Mouse (Mus musculus): ENCODE results near the gene Dgkz.
A peak's percentile ranks its signal among the peaks of the same experiment; 100 is the strongest.

The Dgkz gene

GRCm38 (mm10) chr2:91921181-91921789 is 54.4 kb downstream of the Dgkz start:
- no peak for DNase-seq (ENCODE audit: low spot score in 2 of 2)

DNA sequence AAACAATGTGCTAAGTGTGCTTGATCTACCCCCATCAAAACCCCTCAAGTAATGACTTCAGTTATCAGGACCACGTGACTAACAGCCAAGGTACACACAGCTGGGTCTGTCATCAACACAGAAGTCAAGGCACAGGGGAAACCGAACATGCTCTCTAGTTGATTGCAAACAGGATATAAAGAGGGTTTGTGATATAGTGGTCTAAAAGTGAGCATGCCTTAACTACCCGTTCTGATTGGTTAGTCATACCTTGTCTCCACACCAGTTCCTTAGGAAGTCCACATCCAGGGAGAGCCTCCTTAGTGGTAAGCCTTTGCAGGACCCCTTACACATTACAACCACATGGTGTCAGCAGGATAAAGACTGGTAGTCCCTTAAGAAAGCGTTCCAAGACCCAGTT is 55.5 kb downstream of the Dgkz start:
- DNase-seq (ENCODE audit: low spot score in 2 of 2), result no peak

GRCm38 (mm10) chr2:91917096-91917495 is 58.6 kb downstream of the Dgkz start:
- no peak for DNase-seq (ENCODE audit: low spot score in 2 of 2)

DNA sequence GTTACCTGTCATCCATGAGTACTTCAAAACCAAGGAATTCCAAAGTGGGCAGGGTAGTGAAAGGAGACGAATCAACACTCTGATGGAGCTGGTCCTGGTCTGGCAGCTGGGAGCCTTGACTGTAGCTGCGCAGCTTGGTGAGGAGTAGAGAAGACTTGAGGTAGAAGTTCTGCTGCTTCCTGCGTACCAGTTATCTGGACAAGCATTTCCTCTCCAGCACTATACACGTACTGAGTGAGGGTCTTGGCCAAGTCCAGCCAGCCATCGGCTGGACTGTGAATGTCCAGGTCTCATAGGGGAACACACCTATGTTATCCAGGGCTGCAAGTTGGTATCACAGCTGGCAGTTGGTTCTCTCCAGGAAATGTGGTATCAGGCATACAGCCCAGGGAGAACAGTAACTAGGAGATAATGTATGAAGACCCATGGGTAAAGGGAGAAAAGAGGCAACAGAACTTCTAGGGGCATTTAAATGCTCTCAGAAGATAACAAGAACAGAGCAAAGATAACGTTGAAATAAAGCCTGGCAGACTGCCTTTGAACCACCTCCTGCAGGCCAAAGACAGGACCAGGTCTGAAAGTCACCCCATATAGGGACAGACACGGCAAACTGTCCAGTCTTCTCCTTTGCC is 59.2 kb downstream of the Dgkz start:
- no peak for DNase-seq (ENCODE audit: low spot score in 2 of 2)

DNA sequence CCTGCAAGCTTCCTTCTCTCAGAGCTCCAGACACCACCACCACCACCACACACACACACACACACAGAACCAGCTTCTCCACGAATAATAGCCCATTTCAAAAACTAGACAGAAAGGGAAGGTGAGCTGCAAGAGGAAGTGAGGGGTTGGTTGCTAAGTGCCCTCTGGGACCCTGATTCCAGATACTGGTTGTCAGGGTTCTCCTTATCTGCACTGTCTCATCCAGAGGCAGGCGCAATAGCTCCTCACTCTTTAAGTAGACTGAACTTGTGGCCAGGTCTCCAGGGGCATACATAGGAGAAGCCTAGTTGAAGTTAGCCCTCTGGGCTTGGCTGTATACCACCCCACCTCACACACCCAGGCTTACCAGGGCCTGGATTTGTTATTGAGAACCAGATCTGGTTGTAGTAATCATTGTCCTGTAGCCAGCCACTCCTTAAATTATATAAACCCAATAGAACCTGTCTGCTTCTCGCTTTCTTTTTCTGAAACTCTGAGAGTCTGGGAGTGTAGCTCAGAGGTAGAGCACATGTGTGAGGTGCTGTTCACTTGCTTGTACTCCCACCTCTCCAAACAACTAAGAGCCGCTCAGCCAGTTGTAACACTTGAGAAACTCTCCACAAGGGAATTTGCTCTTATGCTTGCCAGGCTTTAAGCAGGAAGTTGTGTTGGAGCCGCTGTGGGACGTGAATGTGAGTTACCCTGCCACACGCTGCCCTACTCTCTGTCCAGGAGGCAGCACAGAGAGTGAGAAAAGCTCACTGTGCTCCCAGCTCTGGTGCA is 62.1 kb downstream of the Dgkz start:
- no peak for DNase-seq (ENCODE audit: low spot score in 2 of 2)

DNA sequence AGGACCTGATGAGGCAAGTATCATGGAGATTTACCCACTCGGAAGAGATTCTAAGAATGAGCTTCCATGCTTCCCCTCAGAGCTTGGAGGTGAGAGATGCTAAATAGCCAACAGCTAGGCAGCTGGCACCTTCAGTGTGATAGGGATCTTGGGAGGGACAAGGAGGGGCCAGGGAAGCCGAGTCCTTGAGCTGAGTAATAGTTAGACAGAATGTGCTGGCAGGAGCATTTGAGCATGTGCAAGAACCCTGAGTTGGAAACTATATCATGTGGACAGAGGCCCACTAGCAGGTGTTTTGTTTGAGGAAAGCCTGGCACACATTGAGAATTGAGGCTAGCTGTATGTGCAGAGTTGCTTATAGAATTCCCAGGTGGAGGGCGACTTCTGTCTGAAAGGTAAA is 63.0 kb downstream of the Dgkz start:
- no peak for DNase-seq (ENCODE audit: low spot score in 2 of 2)

DNA sequence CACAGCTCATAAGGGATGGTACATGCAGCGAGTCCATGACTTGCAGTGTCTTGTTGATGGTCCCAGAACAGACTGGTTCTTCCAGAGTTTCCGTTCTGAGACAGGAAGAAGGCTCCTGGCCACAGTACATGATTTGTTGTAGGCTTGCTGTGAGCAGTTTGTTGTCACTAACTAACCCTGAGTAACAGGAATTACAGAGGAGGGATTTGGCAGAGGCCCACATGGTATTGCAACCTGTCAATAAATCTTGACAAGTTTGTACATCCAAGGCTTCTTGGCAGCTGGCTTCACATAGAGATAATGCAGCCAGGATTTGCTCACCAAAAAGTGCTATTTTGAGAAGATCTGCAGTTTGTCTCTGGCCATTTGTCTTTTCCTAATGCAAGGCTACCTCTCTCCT is 69.5 kb downstream of the Dgkz start:
- DNase-seq (ENCODE audit: low spot score in 2 of 2), result no peak

GRCm38 (mm10) chr2:91904618-91905307 is 70.9 kb downstream of the Dgkz start:
- DNase-seq (ENCODE audit: low spot score in 2 of 2), result peak in 1 of 2 experiments; percentile 48

GRCm38 (mm10) chr2:91903171-91903925 is 72.3 kb downstream of the Dgkz start:
- peak in 1 of 2 experiments; percentile 46 for DNase-seq (ENCODE audit: low spot score in 2 of 2)

- DNase-seq (ENCODE audit: low spot score in 2 of 2), result no peak
Observed at GRCm38 (mm10) chr2:91902336-91902735, 73.3 kb downstream of the Dgkz start.

GRCm38 (mm10) chr2:91900431-91900830 is 75.2 kb downstream of the Dgkz start:
- no peak for DNase-seq (ENCODE audit: low spot score in 2 of 2)

DNA sequence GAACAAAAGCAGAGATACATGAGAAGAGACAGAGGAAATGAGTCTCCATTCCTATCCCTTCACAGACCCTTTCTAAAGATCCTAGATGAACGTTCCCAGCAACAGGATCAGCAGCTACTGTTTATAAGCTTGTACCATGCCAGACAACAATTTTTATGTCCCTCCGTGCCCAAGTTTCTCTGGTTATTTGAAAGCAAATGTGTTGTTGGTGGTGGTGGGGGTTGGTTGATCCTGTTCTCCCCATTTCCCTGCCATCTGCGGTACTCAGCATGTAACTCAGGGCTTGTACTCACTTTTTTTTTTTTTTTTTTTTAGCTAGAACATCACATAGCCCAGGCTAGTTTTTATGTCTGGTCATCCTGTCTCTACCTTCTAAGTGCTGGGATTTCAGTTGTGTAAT is 76.5 kb downstream of the Dgkz start:
- no peak for DNase-seq (ENCODE audit: low spot score in 2 of 2)

- DNase-seq (ENCODE audit: low spot score in 2 of 2), result no peak
Observed at GRCm38 (mm10) chr2:91897968-91898367, 77.7 kb downstream of the Dgkz start.

DNA sequence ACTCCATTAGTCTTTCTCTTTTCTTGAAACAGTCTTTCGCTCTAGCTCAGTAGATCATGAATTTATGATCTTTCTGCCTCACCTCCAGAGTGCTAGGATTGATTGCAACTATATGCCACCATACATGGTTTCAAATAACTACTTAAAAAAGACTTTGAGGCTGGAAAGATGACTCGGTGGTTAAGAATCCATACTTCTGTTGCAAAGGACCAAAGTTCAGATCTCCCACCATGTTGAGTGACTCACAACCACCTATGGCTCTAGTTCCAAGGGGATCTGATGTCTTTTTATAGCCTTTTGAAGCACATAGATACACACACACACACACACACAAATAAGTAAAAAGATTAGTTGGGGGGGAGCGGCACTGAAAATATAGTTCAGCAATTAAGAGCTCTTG is 80.3 kb downstream of the Dgkz start:
- no peak for DNase-seq (ENCODE audit: low spot score in 2 of 2)

- no peak for DNase-seq (ENCODE audit: low spot score in 2 of 2)
Observed at GRCm38 (mm10) chr2:91894716-91895115, 80.9 kb downstream of the Dgkz start.

- no peak for DNase-seq (ENCODE audit: low spot score in 2 of 2)
Observed at GRCm38 (mm10) chr2:91884616-91885015, 91.0 kb downstream of the Dgkz start.

GRCm38 (mm10) chr2:91883961-91884360 is 91.7 kb downstream of the Dgkz start:
- DNase-seq (ENCODE audit: low spot score in 2 of 2), result no peak
